Mouse (Mus musculus): Measurements from ENCODE around the gene Rgcc. TPM values are rescaled to one million over a fixed set of nuclear protein-coding genes. Genes with fewer than 3 reads are reported as not detected.

Gene Rgcc
- polyA plus RNA-seq, 1 experiment from 2014 or later: 71.6 TPM

DNA sequence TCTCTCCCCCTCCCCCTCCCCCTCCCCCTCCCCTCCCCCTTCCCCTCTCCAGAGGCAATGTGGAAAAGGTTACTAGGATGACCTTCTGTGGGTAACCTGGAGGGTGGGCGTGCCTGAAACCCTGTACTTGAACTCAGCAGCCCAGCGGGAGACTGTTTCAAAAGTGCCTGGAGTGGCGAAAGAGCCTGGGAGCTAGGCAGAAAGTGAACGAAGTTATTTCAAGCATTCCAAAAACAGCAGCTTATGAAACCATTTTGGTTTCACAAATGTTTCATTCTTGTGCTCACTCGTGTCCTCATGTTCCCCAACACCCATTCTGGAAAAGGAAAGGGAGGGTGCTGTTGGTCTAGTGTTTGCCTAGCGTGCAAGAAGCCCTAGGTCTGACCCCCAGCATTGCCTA, 1.6 kb downstream of the Rgcc start:
- WGBS: 37% methylated on average over 6 of the region's 6 CpGs
- Histone ChIP-seq H3K9ac (no peak overlapping the region), H3K4me1 (peaks cover 11% of the 10 kb centered on the region; the same call in 1 of the 2 replicates), H3K4me2 (peak overlapping the region; percentile 100), H3K9me3 (no peaks in the 10 kb centered on the region), H3K27me3 (replicated peaks) (peaks cover 4% of the 10 kb centered on the region; the same call in 1 of the 2 replicates), H3K27ac (no peak overlapping the region), H3K36me3 (no peaks in the 10 kb centered on the region), H3K4me3 (replicated peaks) (peak overlapping the region; percentile 57)
- ATAC-seq (ENCODE audit: insufficient read depth, low FRiP score, low read depth): no peak

DNA sequence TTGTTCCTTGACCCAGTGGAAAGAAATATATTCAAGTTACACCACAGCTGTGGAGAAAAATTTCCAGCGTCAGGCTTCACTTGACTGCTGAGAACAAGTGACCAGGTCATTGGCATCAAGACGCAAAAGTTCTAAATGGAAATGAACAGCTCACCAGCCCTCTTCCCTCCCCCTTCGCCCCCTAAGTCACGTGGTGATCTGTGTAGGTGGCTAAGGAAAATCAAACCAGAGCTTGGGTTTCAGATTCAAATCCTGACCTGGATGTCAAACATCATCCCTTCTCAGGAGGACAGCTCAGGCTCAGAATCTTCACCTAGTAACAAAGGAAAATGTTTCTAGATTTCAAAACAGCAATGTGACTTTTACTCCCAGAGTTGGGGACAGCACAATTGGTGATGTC, 2.2 kb downstream of the Rgcc start:
- WGBS: 58% methylated on average over 4 of the region's 4 CpGs
- Histone ChIP-seq H3K9ac (no peak overlapping the region), H3K27me3 (replicated peaks) (peaks cover 4% of the 10 kb centered on the region; the same call in 1 of the 2 replicates), H3K27ac (no peak overlapping the region), H3K4me2 (peak overlapping the region; percentile 19; the same call in 1 of the 2 replicates), H3K4me3 (replicated peaks) (no peak overlapping the region; the same call in 1 of the 2 replicates), H3K36me3 (no peaks in the 10 kb centered on the region), H3K9me3 (no peaks in the 10 kb centered on the region), H3K4me1 (peaks cover 11% of the 10 kb centered on the region; the same call in 1 of the 2 replicates)
- no peak for ATAC-seq (ENCODE audit: insufficient read depth, low FRiP score, low read depth)

DNA sequence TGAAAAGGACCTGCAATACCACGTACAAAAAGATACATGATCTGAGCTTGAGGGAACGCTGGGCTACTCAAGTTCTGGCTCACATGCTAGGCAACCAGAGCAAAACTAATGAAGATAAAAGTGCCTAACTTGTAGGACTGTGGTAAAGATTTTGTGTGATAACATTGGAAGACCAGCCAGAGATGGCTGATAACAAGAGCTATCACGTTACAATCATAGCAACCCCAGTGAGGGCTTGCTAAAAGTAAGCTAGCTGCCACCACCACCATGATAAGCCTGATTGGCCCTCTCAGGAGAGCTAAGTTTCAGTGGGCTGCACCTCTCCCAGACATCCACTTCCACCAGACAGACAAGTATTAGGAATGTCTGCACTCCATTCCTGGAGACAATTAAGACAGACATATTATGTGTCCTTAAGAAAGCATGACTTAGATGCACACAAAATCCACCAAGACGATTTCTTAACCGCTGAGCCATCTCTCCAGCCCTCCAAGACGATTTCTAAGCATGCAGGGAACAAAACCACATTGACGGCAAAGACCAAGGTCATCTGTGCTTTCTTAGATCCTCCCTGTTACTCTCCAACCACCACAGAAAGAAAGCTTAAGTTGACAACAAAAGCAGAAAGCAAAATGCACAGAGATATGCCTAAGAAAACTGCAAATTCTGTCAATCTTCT, 3.0 kb downstream of the Rgcc start:
- peak overlapping the region; percentile 19; the same call in 1 of the 2 replicates for H3K4me2 ChIP-seq
- peaks cover 4% of the 10 kb centered on the region; the same call in 1 of the 2 replicates for H3K27me3 ChIP-seq (replicated peaks)
- 62% methylated on average over 7 of the region's 7 CpGs for WGBS
- H3K9ac ChIP-seq: no peak overlapping the region
- peaks cover 11% of the 10 kb centered on the region; the same call in 1 of the 2 replicates for H3K4me1 ChIP-seq
- ATAC-seq (ENCODE audit: insufficient read depth, low FRiP score, low read depth): no peak
- H3K9me3 ChIP-seq: no peaks in the 10 kb centered on the region
- H3K27ac ChIP-seq: no peak overlapping the region
- H3K4me3 ChIP-seq (replicated peaks): no peak overlapping the region; the same call in 1 of the 2 replicates
- H3K36me3 ChIP-seq: no peaks in the 10 kb centered on the region

DNA sequence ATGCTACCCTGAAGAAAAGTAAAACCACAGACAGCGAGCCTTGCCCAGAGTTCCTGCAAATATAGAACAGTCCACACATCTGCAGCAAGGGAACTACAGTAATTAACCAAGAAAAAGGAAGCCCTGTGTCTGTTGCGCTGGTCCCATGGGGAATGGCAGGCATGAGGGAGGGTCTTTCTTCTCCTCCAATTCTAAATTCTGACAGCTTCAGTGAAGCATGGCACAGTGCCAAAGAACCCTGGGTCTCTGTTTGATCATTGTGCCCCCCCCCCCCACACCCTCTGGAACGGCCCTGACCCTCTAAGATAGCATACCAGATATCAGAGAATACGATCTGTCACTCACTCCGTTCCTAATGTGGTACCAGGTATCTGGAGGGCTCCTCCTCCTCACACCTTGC, 4.6 kb downstream of the Rgcc start:
- ATAC-seq (ENCODE audit: insufficient read depth, low FRiP score, low read depth): no peak
- Histone ChIP-seq H3K27me3 (replicated peaks) (peaks cover 4% of the 10 kb centered on the region; the same call in 1 of the 2 replicates), H3K4me3 (replicated peaks) (no peak overlapping the region), H3K4me2 (no peak overlapping the region), H3K36me3 (no peaks in the 10 kb centered on the region), H3K27ac (no peak overlapping the region), H3K4me1 (peaks cover 11% of the 10 kb centered on the region; the same call in 1 of the 2 replicates), H3K9ac (no peak overlapping the region), H3K9me3 (no peaks in the 10 kb centered on the region)
- WGBS: 51% methylated on average over 5 of the region's 5 CpGs

DNA sequence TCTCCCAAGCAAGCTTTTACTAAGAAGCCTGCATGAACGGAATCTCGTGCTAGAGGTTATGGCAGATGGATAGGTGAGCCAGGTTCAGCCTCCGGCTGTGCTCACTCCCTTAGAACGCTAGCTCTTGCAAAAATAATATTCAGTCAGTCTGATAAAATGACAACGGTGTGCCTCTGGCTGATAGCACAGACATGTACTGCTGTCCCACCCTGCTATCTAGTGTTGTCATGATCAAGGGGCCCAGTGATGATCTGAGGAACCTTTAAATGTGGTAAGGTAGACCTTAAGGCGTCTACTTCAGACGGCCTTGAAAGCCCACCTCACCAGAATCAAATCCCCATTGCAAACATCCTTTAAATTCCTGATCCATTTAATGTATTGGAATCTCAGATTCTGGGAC, 5.2 kb downstream of the Rgcc start:
- peak; percentile 40; the same call in 1 of the 2 replicates for ATAC-seq (ENCODE audit: insufficient read depth, low FRiP score, low read depth)
- Histone ChIP-seq H3K4me1 (peaks cover 10% of the 10 kb centered on the region; the same call in 1 of the 2 replicates), H3K4me2 (no peak overlapping the region), H3K27ac (no peak overlapping the region), H3K27me3 (replicated peaks) (peaks cover 4% of the 10 kb centered on the region; the same call in 1 of the 2 replicates), H3K36me3 (no peaks in the 10 kb centered on the region), H3K9ac (no peak overlapping the region), H3K9me3 (no peaks in the 10 kb centered on the region), H3K4me3 (replicated peaks) (no peak overlapping the region)
- 69% methylated on average over 7 of the region's 7 CpGs for WGBS

- Histone ChIP-seq H3K27ac (no peak overlapping the region), H3K9ac (no peak overlapping the region), H3K9me3 (no peaks in the 10 kb centered on the region), H3K4me3 (replicated peaks) (no peak overlapping the region), H3K4me1 (peaks cover 9% of the 10 kb centered on the region; the same call in 1 of the 2 replicates), H3K4me2 (peak overlapping the region; percentile 6; the same call in 1 of the 2 replicates), H3K36me3 (no peaks in the 10 kb centered on the region), H3K27me3 (replicated peaks) (no peaks in the 10 kb centered on the region)
- ATAC-seq (ENCODE audit: insufficient read depth, low FRiP score, low read depth): no peak
- 81% methylated on average over 9 of the region's 9 CpGs for WGBS
Measured at GRCm38 (mm10) chr14:79295579-79295978, 5.9 kb downstream of the Rgcc start.

DNA sequence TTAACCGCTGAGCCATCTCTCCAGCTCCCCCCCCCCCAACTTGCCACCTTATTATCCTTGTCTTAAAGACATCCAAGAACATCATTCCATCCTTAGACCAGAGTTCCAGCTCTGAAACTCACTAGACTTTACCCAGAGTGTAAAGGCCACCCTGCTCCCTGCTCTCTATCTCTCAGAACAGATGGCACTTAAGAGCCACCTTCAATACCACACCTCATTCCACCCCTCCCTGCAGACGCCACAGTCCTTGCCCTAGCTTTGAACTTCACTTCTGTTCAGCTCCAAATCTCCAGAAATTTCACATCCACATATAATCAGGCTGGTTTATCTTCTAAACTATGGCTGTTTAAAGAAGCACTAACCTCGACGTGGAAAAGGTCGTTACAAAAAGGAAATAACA, 6.5 kb downstream of the Rgcc start:
- no peak overlapping the region for H3K9ac ChIP-seq
- 54% methylated on average over 5 of the region's 5 CpGs for WGBS
- no peak overlapping the region for H3K4me2 ChIP-seq
- no peaks in the 10 kb centered on the region for H3K36me3 ChIP-seq
- no peaks in the 10 kb centered on the region for H3K9me3 ChIP-seq
- peaks cover 8% of the 10 kb centered on the region; the same call in 1 of the 2 replicates for H3K4me1 ChIP-seq
- no peak overlapping the region for H3K27ac ChIP-seq
- ATAC-seq (ENCODE audit: insufficient read depth, low FRiP score, low read depth): peak; percentile 83; the same call in 1 of the 2 replicates
- no peak overlapping the region for H3K4me3 ChIP-seq (replicated peaks)
- no peaks in the 10 kb centered on the region for H3K27me3 ChIP-seq (replicated peaks)

GRCm38 (mm10) chr14:79294051-79294814, 7.2 kb downstream of the Rgcc start:
- 79% methylated on average over 8 of the region's 8 CpGs for WGBS
- H3K4me3 ChIP-seq (replicated peaks): no peak overlapping the region
- H3K4me1 ChIP-seq: peaks cover 9% of the 10 kb centered on the region; the same call in 1 of the 2 replicates
- no peaks in the 10 kb centered on the region for H3K36me3 ChIP-seq
- no peak overlapping the region for H3K4me2 ChIP-seq
- no peak overlapping the region for H3K27ac ChIP-seq
- no peaks in the 10 kb centered on the region for H3K9me3 ChIP-seq
- ATAC-seq (ENCODE audit: insufficient read depth, low FRiP score, low read depth): no peak
- H3K27me3 ChIP-seq (replicated peaks): no peaks in the 10 kb centered on the region
- no peak overlapping the region for H3K9ac ChIP-seq

- peak overlapping the region; percentile 21; the same call in 1 of the 2 replicates for H3K4me2 ChIP-seq
- no peak overlapping the region for H3K27ac ChIP-seq
- WGBS: 60% methylated on average over 9 of the region's 16 CpGs
- H3K9me3 ChIP-seq: no peaks in the 10 kb centered on the region
- H3K36me3 ChIP-seq: no peaks in the 10 kb centered on the region
- no peak for ATAC-seq (ENCODE audit: insufficient read depth, low FRiP score, low read depth)
- H3K4me1 ChIP-seq: peaks cover 9% of the 10 kb centered on the region; the same call in 1 of the 2 replicates
- no peak overlapping the region for H3K9ac ChIP-seq
- H3K27me3 ChIP-seq (replicated peaks): no peaks in the 10 kb centered on the region
- H3K4me3 ChIP-seq (replicated peaks): no peak overlapping the region
Measured at GRCm38 (mm10) chr14:79293119-79293780, 8.2 kb downstream of the Rgcc start.

- Histone ChIP-seq H3K4me3 (replicated peaks) (no peak overlapping the region), H3K27ac (no peak overlapping the region), H3K36me3 (no peaks in the 10 kb centered on the region), H3K27me3 (replicated peaks) (no peaks in the 10 kb centered on the region), H3K4me1 (peaks cover 9% of the 10 kb centered on the region; the same call in 1 of the 2 replicates), H3K4me2 (no peak overlapping the region), H3K9ac (no peak overlapping the region), H3K9me3 (no peaks in the 10 kb centered on the region)
- WGBS: 86% methylated on average over 4 of the region's 4 CpGs
- no peak for ATAC-seq (ENCODE audit: insufficient read depth, low FRiP score, low read depth)
Measured at GRCm38 (mm10) chr14:79291629-79292028, 9.8 kb downstream of the Rgcc start.

GRCm38 (mm10) chr14:79290683-79291425, 10.6 kb downstream of the Rgcc start:
- Histone ChIP-seq H3K4me2 (no peak overlapping the region), H3K9me3 (no peaks in the 10 kb centered on the region), H3K9ac (no peak overlapping the region), H3K27me3 (replicated peaks) (no peaks in the 10 kb centered on the region), H3K27ac (no peak overlapping the region; the same call in 1 of the 2 replicates), H3K4me1 (peaks cover 9% of the 10 kb centered on the region; the same call in 1 of the 2 replicates), H3K36me3 (no peaks in the 10 kb centered on the region), H3K4me3 (replicated peaks) (no peak overlapping the region)
- ATAC-seq (ENCODE audit: insufficient read depth, low FRiP score, low read depth): no peak
- WGBS: 43% methylated on average over 15 of the region's 15 CpGs
